Mouse (Mus musculus) c-Kit-negative CD71-positive TER-119-positive erythroid progenitor cells, embryonic 14.5 days (primary cell): Measurements from ENCODE around the gene AC131692.1.
A peak's percentile ranks its signal among the peaks of the same experiment; 100 is the strongest.
"Not testable (repeated sequence)": the region's sequence is repeated elsewhere in the genome, so short reads cannot be mapped to it uniquely, and the experiment has no call there.

Experiments
- DNase-seq: peaks from one replicate; pipeline ENCODE4 v3.0.0-alpha.2; 2013; ENCODE audit warnings: low read depth, low spot score

AC131692.1 gene

GRCm38 (mm10) chr19:6117346-6117985, 23.2 kb downstream of the AC131692.1 start:
- no peak for DNase-seq

GRCm38 (mm10) chr19:6117986-6118676, 23.9 kb downstream of the AC131692.1 start, which contains the start of gene Sac3d1:
TSS of gene Sac3d1 (minus strand) at chr19:6118650.
- peak; percentile 85 for DNase-seq

DNA sequence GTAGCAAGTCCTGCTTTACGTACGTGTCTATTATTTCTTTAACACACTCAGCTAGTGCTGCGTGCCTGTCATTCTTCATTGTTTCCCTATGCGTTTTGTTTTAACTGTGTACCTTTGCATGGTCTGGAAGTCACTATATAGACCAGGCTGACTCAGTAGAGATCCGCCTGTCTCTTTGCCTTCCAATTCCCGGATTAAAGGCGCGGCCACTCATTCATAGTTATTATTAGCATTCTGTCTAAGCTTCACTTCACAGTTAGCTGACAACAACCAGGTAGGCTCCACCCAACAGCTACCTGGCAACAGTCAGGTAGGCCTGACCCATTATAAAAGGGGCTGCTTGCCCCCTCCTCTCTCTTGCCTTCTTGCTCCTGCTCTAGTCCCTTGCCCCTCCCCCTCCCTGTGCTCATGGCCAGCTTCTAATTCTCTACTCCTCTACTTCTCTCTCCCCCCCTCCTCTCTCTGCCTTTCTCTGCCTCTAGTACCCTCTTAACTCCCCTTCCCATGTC, 24.5 kb downstream of the AC131692.1 start:
- DNase-seq = no peak

- no peak for DNase-seq
Observed at GRCm38 (mm10) chr19:6121761-6122160, 27.5 kb downstream of the AC131692.1 start.

- no peak for DNase-seq
Observed at GRCm38 (mm10) chr19:6123330-6123729, 29.1 kb downstream of the AC131692.1 start.

- DNase-seq = no peak
Observed at GRCm38 (mm10) chr19:6124898-6125297, 30.7 kb downstream of the AC131692.1 start.

DNA sequence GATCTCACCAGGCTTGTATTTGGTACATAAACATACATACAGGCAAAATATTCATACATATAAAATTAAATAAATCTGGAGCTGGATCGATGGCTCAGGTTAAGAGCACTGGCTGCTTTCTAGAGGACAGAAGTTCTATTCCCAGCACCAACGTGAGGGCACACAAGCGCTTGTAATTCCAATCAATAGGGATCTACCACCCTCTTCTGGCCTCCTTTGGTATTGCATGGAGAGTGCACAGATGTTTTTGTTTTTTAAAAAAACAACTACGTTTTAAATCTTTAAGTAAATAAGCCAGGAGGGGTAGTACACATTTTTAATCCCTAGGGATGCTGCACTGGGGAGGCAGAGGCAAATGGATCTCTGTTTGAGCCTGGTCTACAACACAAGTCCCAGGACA, 32.1 kb downstream of the AC131692.1 start:
- DNase-seq = peak; percentile 77

DNA sequence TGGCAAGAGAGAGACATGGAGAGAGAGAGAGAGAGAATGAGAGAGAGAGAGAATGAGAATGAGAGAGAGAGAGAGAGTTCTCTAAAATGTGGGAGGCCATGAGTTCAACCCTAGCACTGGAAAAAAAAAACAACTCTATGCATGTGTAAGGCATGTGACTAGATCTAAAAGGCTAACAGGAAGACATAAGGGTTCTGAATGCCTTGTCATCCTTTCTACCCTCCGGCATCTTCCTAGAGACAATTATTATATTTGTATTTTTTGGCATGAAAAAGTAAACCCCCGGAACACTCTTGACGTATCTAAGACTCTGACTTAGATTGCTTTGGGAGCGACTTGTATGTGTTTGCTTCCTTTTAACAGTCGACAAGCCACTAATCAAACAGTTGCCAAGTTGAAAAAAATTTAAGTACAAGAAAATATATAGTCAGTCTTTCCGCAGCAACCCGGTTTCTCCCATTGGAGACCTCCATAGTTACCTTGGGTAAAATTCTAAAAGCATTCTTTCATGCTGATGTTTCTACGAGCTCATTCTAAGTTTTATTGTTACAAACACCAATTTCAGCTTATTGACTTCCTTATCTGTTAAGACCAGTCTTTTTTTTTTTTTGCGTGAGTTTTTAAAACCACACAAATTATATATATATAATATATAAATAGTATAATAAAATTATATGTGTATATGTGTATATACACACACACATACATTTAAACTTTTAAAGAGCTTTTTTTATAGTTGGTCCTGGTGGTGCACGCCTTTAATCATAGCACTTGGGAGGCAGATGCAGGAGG, 32.8 kb downstream of the AC131692.1 start:
- no peak for DNase-seq

- DNase-seq = peak; percentile 96
Observed at GRCm38 (mm10) chr19:6127760-6128341, 33.6 kb downstream of the AC131692.1 start, which contains the start of gene Snx15. TSS of gene Snx15 (minus strand) at chr19:6128304.

DNA sequence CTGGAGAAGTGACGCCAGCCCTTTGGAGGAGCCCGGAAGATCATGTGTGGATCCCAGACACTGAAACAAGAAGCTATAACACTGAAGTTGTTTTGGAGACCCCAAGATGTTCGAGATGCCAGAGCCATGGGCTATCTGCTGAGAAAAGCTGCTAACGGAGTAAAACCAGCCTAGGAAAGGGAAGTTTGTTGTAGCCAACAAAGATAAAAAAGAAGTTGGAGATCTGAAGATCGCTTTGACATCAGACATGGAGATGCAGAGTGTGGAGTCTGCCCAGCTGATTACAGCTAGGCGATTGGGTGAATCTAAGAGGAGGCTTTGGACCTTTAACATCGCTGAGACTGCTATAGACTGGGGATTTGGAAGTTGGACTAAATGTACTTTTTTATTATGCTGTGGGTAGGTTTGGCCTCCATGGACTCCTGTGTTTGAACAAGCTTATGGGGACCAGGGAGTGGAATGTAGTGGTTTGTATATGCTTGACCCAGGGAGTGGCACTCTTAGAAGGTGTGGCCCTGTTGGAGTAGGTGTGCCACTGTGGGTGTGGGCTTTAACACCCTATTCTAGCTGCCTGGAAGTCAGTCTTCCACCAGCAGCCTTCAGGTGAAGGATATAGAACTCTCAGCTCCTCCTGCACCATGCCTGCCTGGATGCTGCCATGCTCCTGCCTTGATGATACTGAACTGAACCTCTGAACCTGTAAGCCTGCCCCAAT, 36.4 kb downstream of the AC131692.1 start:
- DNase-seq = not testable (repeated sequence)

GRCm38 (mm10) chr19:6132171-6132827, 38.1 kb downstream of the AC131692.1 start:
- DNase-seq = peak; percentile 65

- DNase-seq = not testable (repeated sequence)
Observed at GRCm38 (mm10) chr19:6133197-6133596, 39.0 kb downstream of the AC131692.1 start.

GRCm38 (mm10) chr19:6136397-6136796, 42.2 kb downstream of the AC131692.1 start:
- DNase-seq = no peak

DNA sequence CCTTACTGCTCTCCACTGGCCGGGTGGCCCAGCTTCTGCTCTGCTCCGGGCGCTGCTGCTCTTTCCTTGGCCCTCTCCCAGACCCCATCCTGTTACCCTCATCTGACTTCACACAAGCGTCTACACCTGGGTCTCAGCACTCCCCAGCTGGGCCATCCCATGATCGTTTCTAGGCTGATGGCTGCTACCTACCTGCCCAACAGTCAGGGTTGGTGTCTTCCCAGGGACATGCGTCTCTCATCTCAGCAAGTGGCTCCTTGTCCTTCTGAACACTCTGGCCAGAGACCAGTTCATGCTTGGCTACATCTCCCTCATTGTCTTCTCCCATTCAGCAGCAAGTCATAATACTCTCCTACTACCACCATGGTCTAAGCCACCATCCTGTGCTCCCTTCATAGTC, 45.5 kb downstream of the AC131692.1 start:
- DNase-seq = no peak

DNA sequence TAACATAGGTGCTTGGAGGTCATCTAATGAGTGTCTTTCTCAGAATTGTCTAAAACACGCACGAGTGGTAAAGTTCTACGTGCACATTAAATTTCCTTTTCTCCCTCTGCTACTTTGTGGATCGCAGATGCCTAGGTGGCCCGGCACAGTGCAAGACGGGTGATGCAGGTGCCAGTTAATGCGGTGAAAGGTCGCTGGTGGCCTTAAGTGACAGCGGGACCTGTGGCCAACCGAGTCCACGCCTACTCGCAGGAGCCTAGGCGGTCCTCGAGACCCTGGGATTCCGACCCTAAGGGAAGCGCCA, 46.1 kb downstream of the AC131692.1 start:
- DNase-seq = no peak

DNA sequence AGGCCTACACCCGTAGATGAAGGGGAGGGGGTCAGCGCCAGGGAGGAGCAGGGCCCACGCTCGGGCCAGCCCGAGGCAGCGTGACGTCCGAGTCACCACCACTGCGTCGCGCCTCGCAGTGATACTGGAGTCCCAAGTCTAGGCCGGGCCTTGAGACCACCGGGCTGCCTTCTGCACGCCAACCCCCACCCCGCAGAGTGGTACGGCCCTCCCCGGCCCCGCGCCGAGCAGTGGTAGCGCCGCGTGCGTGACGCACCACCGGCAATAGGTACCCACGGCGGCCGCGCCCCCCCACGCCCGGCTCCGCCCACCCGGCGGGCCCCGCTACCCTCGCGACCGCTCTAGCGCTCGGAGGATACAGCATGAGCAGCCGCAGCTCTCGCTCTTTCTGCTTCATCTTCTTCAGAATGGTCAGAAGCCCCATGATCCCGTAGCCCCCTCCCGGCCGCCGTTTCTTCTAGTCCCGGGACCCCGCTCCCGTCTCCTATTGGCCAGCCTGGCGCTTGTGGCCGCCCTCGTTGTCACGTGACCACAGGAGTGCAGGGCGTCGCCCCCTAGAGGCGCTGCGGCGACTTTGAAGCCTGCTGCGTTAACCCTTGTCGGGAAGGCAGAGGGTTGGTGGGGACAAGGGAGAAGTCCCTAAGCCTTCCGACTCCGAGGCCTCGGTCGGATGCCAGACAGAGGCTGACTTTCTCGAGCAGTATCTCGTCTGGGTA, 46.6 kb downstream of the AC131692.1 start, which contains the start of gene Batf2:
TSS of gene Batf2 (plus strand) at position 306 of the 716 bp plus-strand sequence.
- DNase-seq = peak; percentile 89

GRCm38 (mm10) chr19:6141394-6141749, 47.2 kb downstream of the AC131692.1 start, which contains the start of gene Arl2:
TSS of gene Arl2 (minus strand) at chr19:6141548.
- DNase-seq = peak; percentile 85

GRCm38 (mm10) chr19:6144842-6145241, 50.6 kb downstream of the AC131692.1 start:
- DNase-seq = no peak
